In the genomic region with DNA sequence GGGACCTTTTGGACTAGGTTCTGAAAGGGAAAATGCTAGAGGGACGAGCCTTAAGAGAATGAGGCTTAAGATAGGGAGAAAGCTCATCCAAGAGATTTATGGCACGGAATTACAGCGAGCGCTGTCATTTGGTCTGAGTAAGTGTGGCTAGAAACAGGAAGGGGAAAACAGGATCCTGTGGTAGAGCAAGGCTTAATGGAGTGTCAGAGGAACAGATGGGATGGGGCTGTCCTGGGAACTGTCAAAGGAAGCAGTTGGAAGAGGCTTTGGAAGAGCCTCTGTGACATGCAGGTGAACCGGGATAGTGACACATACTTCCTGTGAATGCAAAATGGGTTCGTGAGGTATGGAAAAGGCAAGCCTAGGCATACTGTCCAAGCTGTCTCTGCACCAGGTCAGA, we compare ENCODE assay signal across 19 mouse cellular contexts. TPM values are rescaled to one million over a fixed set of nuclear protein-coding genes. Genes with fewer than 3 reads are reported as not detected.
"Had no signal": no experiment of that assay in that cellular context is flagged by ENCODE, and none has a peak within 500 bp of the region (broad histone marks: within the 10 kb centered on the region; RNA-seq: fewer than 3 reads in every experiment).

No protein-coding gene starts in this region.

- H3K4me3 ChIP-seq: limb, embryonic 12.5 days; midbrain, embryonic 10.5 days; neural tube, embryonic 12.5 days had no signal

- H3K36me3 ChIP-seq: limb, embryonic 12.5 days; midbrain, embryonic 10.5 days; neural tube, embryonic 12.5 days had no signal

- H3K4me2 ChIP-seq: limb, embryonic 12.5 days; neural tube, embryonic 12.5 days had no signal

- H3K27ac ChIP-seq: kidney, postnatal 0 days; limb, embryonic 12.5 days; liver, embryonic 14.5 days; midbrain, embryonic 10.5 days; neural tube, embryonic 12.5 days had no signal

- H3K4me1 ChIP-seq: limb, embryonic 12.5 days; midbrain, embryonic 10.5 days; neural tube, embryonic 12.5 days had no signal

- DNase-seq: kidney, postnatal 36 days; layer of hippocampus, adult 9-11 months; layer of hippocampus, postnatal 36 days; lung, adult 18-20 months; midbrain, embryonic 14.5 days; retina, postnatal 1 day; thymus, adult 18-20 months; thymus, postnatal 14 days had no signal

- H3K9me3 ChIP-seq: limb, embryonic 12.5 days; midbrain, embryonic 10.5 days; neural tube, embryonic 12.5 days had no signal

- H3K9ac ChIP-seq: limb, embryonic 12.5 days; liver, embryonic 14.5 days; neural tube, embryonic 12.5 days had no signal

RNA-seq across cellular contexts. Expression of gene Nkx3-2, which starts 11.4 kb away (rescaled TPM):
- total RNA-seq: layer of hippocampus, adult 18-20 months; layer of hippocampus, postnatal 36 days; left cerebral cortex, adult 8-10 months; left cerebral cortex, postnatal 25 days; liver, adult 2 months; neutrophil, adult 5-6 weeks had no signal
- polyA plus RNA-seq: kidney, postnatal 0 days; liver, adult 2 months; lung, embryonic 16.5 days; midbrain, embryonic 14.5 days had no signal
